In the genomic region with DNA sequence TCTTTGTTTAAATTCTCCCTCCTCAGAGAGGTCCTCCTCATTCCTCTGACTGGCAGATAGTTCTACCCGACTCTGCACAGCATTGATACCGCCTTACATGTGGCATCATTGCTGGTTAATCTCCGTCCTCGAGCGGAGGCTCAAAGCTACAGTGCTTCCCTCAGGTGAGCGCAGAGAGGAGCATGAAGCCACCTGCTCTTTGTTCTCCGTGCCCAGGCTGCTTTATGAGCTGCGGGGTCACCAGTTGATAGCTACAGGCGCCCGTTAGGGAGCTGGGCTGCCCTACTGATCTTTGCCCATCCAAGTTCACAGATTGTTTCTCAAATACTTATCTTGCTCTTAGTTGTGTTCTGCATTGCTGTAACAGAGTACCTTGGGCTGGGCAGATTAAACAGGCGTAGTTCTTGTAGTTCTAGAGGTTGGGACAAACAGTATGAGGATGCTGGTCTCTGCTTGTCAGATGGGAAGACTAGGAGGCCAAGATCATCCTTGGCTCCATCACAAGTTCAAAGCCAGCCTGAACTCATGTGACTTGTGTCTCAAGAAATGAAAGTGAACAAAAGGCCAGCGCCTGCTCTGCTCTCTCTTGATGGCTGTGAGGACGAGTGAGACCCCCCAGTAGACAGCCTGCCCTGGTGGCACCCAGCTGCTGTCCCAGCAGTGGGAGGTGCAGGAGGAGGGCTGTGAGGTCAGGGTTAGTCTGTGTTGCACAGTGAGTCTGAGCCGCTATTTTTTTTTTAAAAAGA, we compare ENCODE assay signal across 30 mouse cellular contexts. TPM values are rescaled to one million over a fixed set of nuclear protein-coding genes. Genes with fewer than 3 reads are reported as not detected.
DNase-seq lines count a peak whose midpoint lies in the region; ATAC-seq and TF ChIP-seq lines count a peak whose summit lies in the region.
"Had no signal": no experiment of that assay in that cellular context is flagged by ENCODE, and none has a peak within 500 bp of the region (broad histone marks: within the 10 kb centered on the region; RNA-seq: fewer than 3 reads in every experiment).

No protein-coding gene starts in this region.

- peaks cover 11% of the 10 kb centered on the region; the same call in 1 of the 2 replicates for H3K79me2 ChIP-seq in liver, adult 2 months (ENCODE audit: control insufficient read depth, insufficient read depth, low read length)

- H3K4me2 ChIP-seq in liver, postnatal 0 days (ENCODE audit: low read depth, low read length): no peak overlapping the region
- H3K4me2 ChIP-seq: embryonic facial prominence, embryonic 13.5 days; forebrain, embryonic 13.5 days; heart, embryonic 11.5 days; hindbrain, embryonic 12.5 days; hindbrain, embryonic 15.5 days had no signal

- no peak overlapping the region for H3K4me3 ChIP-seq in cerebellum, adult 2 months (replicated peaks; ENCODE audit: insufficient read depth, low read depth, low read length)
- no peak overlapping the region for H3K4me3 ChIP-seq in liver, adult 2 months (ENCODE audit: insufficient read depth, low read depth, low read length)
- H3K4me3 ChIP-seq in liver, postnatal 0 days (ENCODE audit: low read depth, low read length): no peak overlapping the region
- H3K4me3 ChIP-seq: embryonic facial prominence, embryonic 13.5 days; forebrain, embryonic 10.5 days; forebrain, embryonic 13.5 days; heart, adult 2 months; hindbrain, embryonic 12.5 days; hindbrain, embryonic 15.5 days had no signal

- no peak overlapping the region for H3K9ac ChIP-seq in liver, adult 2 months (ENCODE audit: low read depth, low read length)
- H3K9ac ChIP-seq in liver, postnatal 0 days (replicated peaks): no peak overlapping the region
- H3K9ac ChIP-seq: embryonic facial prominence, embryonic 13.5 days; hindbrain, embryonic 12.5 days; hindbrain, embryonic 15.5 days had no signal

- peak; percentile 4 to 5 for DNase-seq in cerebellum, postnatal 25 days
- no peak for DNase-seq in cerebellum, adult 2 months
- DNase-seq in heart, adult 11 months: peak; percentile 76
- DNase-seq in heart, adult 9 months (ENCODE audit: low spot score in 2 of 2): no peak
- peak; percentile 69 for DNase-seq in liver, adult 2 months (ENCODE audit: extremely low read depth, low read depth, low spot score)
- DNase-seq in liver, postnatal 0 days: no peak
- DNase-seq in thymus, postnatal 4 days: peak; percentile 6
- DNase-seq in thymus, adult 18-20 months: no peak
- DNase-seq: adrenal gland, adult 8-10 months; adrenal gland, postnatal 25 days; cerebellum, adult 11-12 months; cerebellum, adult 9-10 months; cerebellum, postnatal 14 days; gastrocnemius, postnatal 25 days; heart, adult 2 months had no signal

- no peak for ATAC-seq in liver, postnatal 0 days
- ATAC-seq: activated CD4-positive, CD25-positive, alpha-beta regulatory T cell, adult 4 months; forebrain, embryonic 13.5 days had no signal

- TF ChIP-seq CTCF in cerebellum, adult 2 months (IDR thresholded peaks at IDR 0.05; ENCODE audit: borderline replicate concordance, insufficient read depth, low read depth, low read length): no peak
- TF ChIP-seq CTCF in liver, adult 2 months (IDR thresholded peaks at IDR 0.05; ENCODE audit: low read depth, low read length): no peak
- TF ChIP-seq CTCF in liver, postnatal 0 days (IDR thresholded peaks at IDR 0.05; ENCODE audit: low read depth): no peak

- H3K27ac ChIP-seq in cerebellum, adult 2 months (ENCODE audit: insufficient read depth, low read length): no peak overlapping the region
- H3K27ac ChIP-seq in liver, adult 2 months (replicated peaks; ENCODE audit: insufficient read depth, low read depth, low read length): no peak overlapping the region
- no peak overlapping the region for H3K27ac ChIP-seq in liver, postnatal 0 days (ENCODE audit: low read depth)
- H3K27ac ChIP-seq: forebrain, embryonic 10.5 days; forebrain, embryonic 13.5 days; heart, adult 2 months; hindbrain, embryonic 12.5 days; hindbrain, embryonic 15.5 days had no signal

- no peaks in the 10 kb centered on the region for H3K36me3 ChIP-seq in liver, adult 2 months (ENCODE audit: control insufficient read depth, insufficient read depth, low read length)
- peaks cover 12% of the 10 kb centered on the region; the same call in 1 of the 2 replicates for H3K36me3 ChIP-seq in liver, postnatal 0 days (replicated peaks; ENCODE audit: insufficient read depth, low read length)

- no peak for TF ChIP-seq EP300 in liver, postnatal 0 days (IDR thresholded peaks at IDR 0.05; ENCODE audit: low read depth)

- no peak for TF ChIP-seq POLR2A in cerebellum, adult 2 months (IDR thresholded peaks at IDR 0.05; ENCODE audit: borderline replicate concordance, insufficient read depth, low read length)
- TF ChIP-seq POLR2A in liver, adult 2 months (IDR thresholded peaks at IDR 0.05; ENCODE audit: extremely low read depth, insufficient read depth, low read length): no peak

- no peaks in the 10 kb centered on the region for H3K9me3 ChIP-seq in liver, postnatal 0 days (ENCODE audit: low read length)
- H3K9me3 ChIP-seq: embryonic facial prominence, embryonic 13.5 days; forebrain, embryonic 10.5 days; forebrain, embryonic 13.5 days; hindbrain, embryonic 12.5 days; hindbrain, embryonic 15.5 days had no signal

- H3K4me1 ChIP-seq in cerebellum, adult 2 months (ENCODE audit: control insufficient read depth, insufficient read depth, low read length): peaks cover 3% of the 10 kb centered on the region; the same call in 1 of the 2 replicates
- peaks cover 6% of the 10 kb centered on the region for H3K4me1 ChIP-seq in liver, adult 2 months (ENCODE audit: control insufficient read depth, insufficient read depth, low read length)
- H3K4me1 ChIP-seq in liver, postnatal 0 days (ENCODE audit: insufficient read depth): no peaks in the 10 kb centered on the region

- 93% methylated on average over 14 of the region's 14 CpGs for WGBS in cerebellum, adult 2 months
- WGBS in liver, adult 2 months: 83% methylated on average over 14 of the region's 14 CpGs
- WGBS in liver, postnatal 0 days (ENCODE audit: insufficient replicate concordance): 85% methylated on average over 14 of the region's 14 CpGs

- no peaks in the 10 kb centered on the region for H3K27me3 ChIP-seq in cerebellum, adult 2 months (ENCODE audit: control insufficient read depth, insufficient read depth, low read length)
- H3K27me3 ChIP-seq in liver, adult 2 months (ENCODE audit: control insufficient read depth, insufficient read depth, low read length): no peaks in the 10 kb centered on the region
- no peaks in the 10 kb centered on the region for H3K27me3 ChIP-seq in liver, postnatal 0 days (ENCODE audit: insufficient read depth, low read length)
- H3K27me3 ChIP-seq: embryonic facial prominence, embryonic 13.5 days; forebrain, embryonic 13.5 days; hindbrain, embryonic 12.5 days; hindbrain, embryonic 15.5 days had no signal

RNA-seq across cellular contexts. Expression of gene Zbtb17, which starts 11.9 kb away (rescaled TPM):
- polyA plus RNA-seq in cerebellum, adult 2 months (2012; rRNA removed): 34.7 TPM in 2 replicates
- total RNA-seq in liver, adult 2 months (2014; rRNA removed): 7.3 and 8.5 TPM in 2 replicates
- polyA plus RNA-seq in liver, adult 2 months (2012; rRNA removed): 12.8 and 16.8 TPM in 2 replicates
- polyA plus RNA-seq in liver, postnatal 0 days (2015; fragmentation: Nextera tagmentation; extraction: Ambion mirVana): 4.6 and 5.5 TPM in 2 replicates

RNA-seq across cellular contexts. Expression of gene Srarp, which starts 20.5 kb away (rescaled TPM):
- polyA plus RNA-seq in cerebellum, adult 2 months (2012; rRNA removed): 8.7 and 12.9 TPM in 2 replicates
- total RNA-seq in liver, adult 2 months (2014; rRNA removed): not detected in 2 replicates
- polyA plus RNA-seq in liver, adult 2 months (2012; rRNA removed): not detected in 2 replicates
- not detected in 2 replicates for polyA plus RNA-seq in liver, postnatal 0 days (2015; fragmentation: Nextera tagmentation; extraction: Ambion mirVana)
- total RNA-seq: adrenal gland, postnatal 25 days; common myeloid progenitor, adult 5-6 weeks; ES-E14; hematopoietic stem cell, adult 5-6 weeks had no signal
- polyA plus RNA-seq: activated CD4-positive, CD25-positive, alpha-beta regulatory T cell, adult 4 months; embryonic facial prominence, embryonic 13.5 days; forebrain, embryonic 10.5 days; forebrain, embryonic 13.5 days; forebrain, embryonic 16.5 days; heart, embryonic 11.5 days; heart, embryonic 14.5 days; heart, postnatal 0 days; hindbrain, embryonic 12.5 days had no signal

RNA-seq across cellular contexts. Expression of gene Hspb7, which starts 35.8 kb away (rescaled TPM):
- 0.10 and 0.16 TPM in 2 replicates for polyA plus RNA-seq in cerebellum, adult 2 months (2012; rRNA removed)
- 0.07 and 0.09 TPM in 2 replicates for total RNA-seq in liver, adult 2 months (2014; rRNA removed)
- polyA plus RNA-seq in liver, adult 2 months (2012; rRNA removed): 0.02 TPM in 1 of 2 replicates, not detected in the other
- polyA plus RNA-seq in liver, postnatal 0 days (2015; fragmentation: Nextera tagmentation; extraction: Ambion mirVana): 0.04 and 0.49 TPM in 2 replicates
- total RNA-seq: common myeloid progenitor, adult 5-6 weeks; ES-E14 had no signal
- polyA plus RNA-seq: activated CD4-positive, CD25-positive, alpha-beta regulatory T cell, adult 4 months; embryonic facial prominence, embryonic 13.5 days; forebrain, embryonic 10.5 days; forebrain, embryonic 13.5 days; forebrain, embryonic 16.5 days; hindbrain, embryonic 12.5 days; hindbrain, embryonic 15.5 days had no signal

RNA-seq across cellular contexts. Expression of gene Clcnkb, which starts 40.6 kb away (rescaled TPM):
- not detected in 2 replicates for polyA plus RNA-seq in cerebellum, adult 2 months (2012; rRNA removed)
- not detected in 2 replicates for total RNA-seq in liver, adult 2 months (2014; rRNA removed)
- polyA plus RNA-seq in liver, adult 2 months (2012; rRNA removed): not detected in 2 replicates
- polyA plus RNA-seq in liver, postnatal 0 days (2015; fragmentation: Nextera tagmentation; extraction: Ambion mirVana): not detected in 2 replicates
- total RNA-seq: adrenal gland, adult 8-10 months; adrenal gland, postnatal 25 days; common myeloid progenitor, adult 5-6 weeks; gastrocnemius, postnatal 25 days; hematopoietic stem cell, adult 5-6 weeks had no signal
- polyA plus RNA-seq: activated CD4-positive, CD25-positive, alpha-beta regulatory T cell, adult 4 months; embryonic facial prominence, embryonic 13.5 days; forebrain, embryonic 10.5 days; forebrain, embryonic 13.5 days; forebrain, embryonic 16.5 days; hindbrain, embryonic 12.5 days; hindbrain, embryonic 15.5 days had no signal

RNA-seq across cellular contexts. Expression of gene Clcnka, which starts 57.8 kb away (rescaled TPM):
- 0.03 TPM in 1 of 2 replicates, not detected in the other for polyA plus RNA-seq in cerebellum, adult 2 months (2012; rRNA removed)
- total RNA-seq in liver, adult 2 months (2014; rRNA removed): not detected in 2 replicates
- 0.04 TPM in 1 of 2 replicates, not detected in the other for polyA plus RNA-seq in liver, adult 2 months (2012; rRNA removed)
- polyA plus RNA-seq in liver, postnatal 0 days (2015; fragmentation: Nextera tagmentation; extraction: Ambion mirVana): not detected in 2 replicates
- total RNA-seq: adrenal gland, adult 8-10 months; adrenal gland, postnatal 25 days; common myeloid progenitor, adult 5-6 weeks; gastrocnemius, adult 8-10 months; heart, adult 2 months; heart, postnatal 25 days; hematopoietic stem cell, adult 5-6 weeks had no signal
- polyA plus RNA-seq: activated CD4-positive, CD25-positive, alpha-beta regulatory T cell, adult 4 months; forebrain, embryonic 16.5 days; heart, embryonic 14.5 days; heart, postnatal 0 days had no signal

Comparison
In these comparisons a context has a peak if more than half of its experiments do, and no peak if none do; other contexts are left out.
1. DNase-seq: peak in cerebellum, postnatal 25 days (2 of 2), heart, adult 11 months (single experiment), liver, adult 2 months (single experiment) and thymus, postnatal 4 days (single experiment); none in cerebellum, adult 2 months (0 of 2), heart, adult 9 months (0 of 2), liver, postnatal 0 days (single experiment) and thymus, adult 18-20 months (0 of 2).